Mouse (Mus musculus) lung, postnatal 25 days (tissue): ENCODE measurements around the gene Vangl1.
A peak's percentile ranks its signal among the peaks of the same experiment; 100 is the strongest.
"Not testable (repeated sequence)": the region's sequence is repeated elsewhere in the genome, so short reads cannot be mapped to it uniquely, and the experiment has no call there.

Source experiments
- DNase-seq: peaks from one replicate; pipeline ENCODE4 v3.0.0; 2022; ENCODE audit warnings: low spot score

Gene Vangl1

DNA sequence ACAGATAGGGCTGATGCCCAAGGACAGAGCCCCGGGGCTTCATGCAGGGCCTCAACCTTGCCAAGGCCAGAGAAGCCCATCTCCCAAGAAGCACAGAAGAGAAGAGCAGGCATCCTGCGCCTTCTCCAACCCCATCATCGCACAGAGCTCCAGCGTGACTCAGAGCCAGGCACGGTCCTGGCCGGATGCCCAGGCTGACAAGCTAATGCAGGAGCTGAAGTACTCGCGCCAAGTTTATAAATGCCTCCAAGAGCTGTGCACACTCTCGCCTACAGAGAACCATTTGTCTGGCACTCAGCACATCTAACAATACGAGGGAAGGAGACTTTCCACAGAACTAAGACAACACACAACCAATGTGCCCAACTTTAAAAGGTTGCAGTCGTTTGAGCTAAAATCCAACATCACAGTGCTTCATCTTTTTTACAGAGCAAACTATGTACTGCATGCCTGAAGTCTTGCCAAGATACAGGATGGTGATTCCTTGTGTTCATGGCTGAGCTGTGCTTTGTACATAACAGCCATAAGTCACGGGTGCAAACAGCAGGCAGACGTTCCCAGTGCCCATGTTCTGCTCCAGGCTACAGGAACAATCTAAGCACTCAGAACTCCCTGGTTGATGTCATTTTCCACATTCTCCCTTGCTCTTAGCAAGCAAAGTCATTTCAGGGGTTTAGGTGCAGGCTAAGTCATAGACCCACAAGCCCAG lies 35.1 kb downstream of the Vangl1 start:
- DNase-seq: peak; percentile 91

GRCm38 (mm10) chr3:102167555-102168210 lies 36.8 kb downstream of the Vangl1 start:
- no peak for DNase-seq

- no peak for DNase-seq
These were observed 37.7 kb downstream of the Vangl1 start for GRCm38 (mm10) chr3:102166794-102167193.

- DNase-seq: no peak
These were observed 38.2 kb downstream of the Vangl1 start for GRCm38 (mm10) chr3:102166287-102166620.

- no peak for DNase-seq
These were observed 38.8 kb downstream of the Vangl1 start for GRCm38 (mm10) chr3:102165536-102166286.

DNA sequence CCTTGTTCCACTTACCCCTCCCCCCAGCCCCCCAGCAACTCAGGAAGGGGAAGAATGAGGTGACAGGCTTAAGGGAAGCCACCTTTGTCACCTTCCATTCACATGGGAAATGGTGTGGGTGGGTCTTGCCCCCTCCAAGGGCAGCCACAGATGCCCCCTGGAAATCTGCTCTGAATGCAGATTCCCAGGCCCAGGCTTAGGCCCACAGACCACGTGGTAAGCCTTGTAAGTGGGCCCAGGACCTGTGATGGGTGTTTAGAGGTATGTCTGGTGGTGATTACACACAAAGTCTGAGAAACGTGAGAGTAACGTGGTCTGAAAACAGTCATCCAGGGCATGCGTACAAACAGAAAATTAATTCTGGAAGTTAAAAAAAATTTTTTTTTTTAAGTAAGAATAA lies 39.6 kb downstream of the Vangl1 start:
- no peak for DNase-seq

- DNase-seq: not testable (repeated sequence)
These were observed 40.6 kb downstream of the Vangl1 start for GRCm38 (mm10) chr3:102163861-102164260.

DNA sequence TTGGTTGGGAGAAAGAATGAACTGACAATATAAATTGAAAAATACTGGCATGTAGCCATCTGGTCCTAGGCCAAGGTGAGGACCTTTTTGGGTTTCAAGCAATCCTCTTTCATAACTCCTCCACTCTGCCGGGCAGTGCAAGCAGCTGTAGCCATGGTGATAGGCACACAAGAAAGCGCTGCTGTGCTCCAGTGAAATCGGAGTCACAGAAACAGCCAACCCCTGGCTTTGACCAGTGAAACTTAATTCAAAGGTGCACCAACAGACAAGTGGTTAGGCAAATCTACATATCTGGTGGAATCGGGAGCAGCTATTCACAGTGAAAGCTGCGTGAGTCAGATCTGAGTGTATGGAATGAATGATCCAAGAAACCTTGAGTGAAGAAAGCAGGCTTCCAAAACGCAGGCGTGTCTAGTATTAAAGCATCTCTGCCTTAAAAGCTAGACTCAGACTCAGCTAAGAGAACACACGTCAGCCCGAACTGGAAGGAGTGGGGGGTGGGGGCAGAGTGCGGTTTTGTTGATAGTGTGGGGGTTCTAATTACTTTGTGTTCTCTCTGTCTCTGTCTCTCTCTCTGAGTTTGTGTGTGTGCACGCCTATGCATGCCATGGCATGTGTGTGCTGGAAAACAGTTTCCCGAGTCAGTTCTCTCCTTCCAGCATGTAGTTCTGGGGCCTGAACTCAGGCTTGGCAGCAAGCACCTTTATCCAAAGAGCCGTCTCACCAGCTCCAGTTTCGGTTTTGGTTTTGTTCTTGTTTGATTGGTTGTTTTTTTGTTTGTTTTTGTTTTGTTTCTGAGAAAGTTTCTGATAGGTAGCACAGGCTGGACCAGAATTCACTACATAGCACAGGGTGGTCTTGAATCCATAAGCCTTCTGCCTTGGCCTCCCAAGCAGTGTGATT lies 44.8 kb downstream of the Vangl1 start:
- DNase-seq: peak; percentile 66

- DNase-seq: no peak
These were observed 45.6 kb downstream of the Vangl1 start for GRCm38 (mm10) chr3:102158759-102159422.

DNA sequence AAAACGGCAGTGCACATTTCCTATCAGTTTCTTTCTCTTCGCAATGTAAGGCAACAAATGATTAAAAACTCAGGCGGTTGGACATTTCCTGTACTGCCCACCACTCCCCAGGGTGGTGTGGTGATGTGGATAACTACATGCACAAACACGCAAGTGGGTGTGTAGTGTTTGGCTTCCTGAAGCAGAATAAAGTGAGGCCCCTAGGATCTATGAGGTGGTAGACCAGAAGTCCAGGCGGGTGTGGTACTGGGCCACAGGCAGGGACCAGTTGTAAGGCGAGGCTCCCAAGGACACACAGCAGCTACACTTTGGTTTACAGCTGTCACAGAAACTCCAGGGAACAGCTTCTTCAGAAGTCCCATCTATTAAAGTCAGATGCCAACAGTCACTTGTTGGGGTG lies 46.8 kb downstream of the Vangl1 start:
- no peak for DNase-seq

DNA sequence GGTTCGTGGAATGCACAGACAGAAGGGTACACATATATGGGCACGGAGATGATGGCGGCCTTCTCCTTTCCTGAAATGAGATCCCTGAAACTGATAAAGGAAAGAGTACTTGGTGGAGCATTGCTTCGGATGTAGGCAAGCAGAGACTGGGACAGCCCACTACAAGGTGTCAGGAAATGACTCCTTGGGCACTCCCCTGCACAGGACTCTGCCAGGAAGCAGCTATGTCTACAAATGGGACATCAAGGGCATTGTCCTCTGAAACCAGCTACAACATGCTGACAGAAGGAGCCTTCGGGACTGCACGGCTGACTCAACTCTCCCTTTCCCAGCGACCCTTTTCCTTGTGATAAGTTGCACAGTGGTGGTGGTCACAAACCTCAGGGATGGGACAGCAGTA lies 47.8 kb downstream of the Vangl1 start:
- no peak for DNase-seq

DNA sequence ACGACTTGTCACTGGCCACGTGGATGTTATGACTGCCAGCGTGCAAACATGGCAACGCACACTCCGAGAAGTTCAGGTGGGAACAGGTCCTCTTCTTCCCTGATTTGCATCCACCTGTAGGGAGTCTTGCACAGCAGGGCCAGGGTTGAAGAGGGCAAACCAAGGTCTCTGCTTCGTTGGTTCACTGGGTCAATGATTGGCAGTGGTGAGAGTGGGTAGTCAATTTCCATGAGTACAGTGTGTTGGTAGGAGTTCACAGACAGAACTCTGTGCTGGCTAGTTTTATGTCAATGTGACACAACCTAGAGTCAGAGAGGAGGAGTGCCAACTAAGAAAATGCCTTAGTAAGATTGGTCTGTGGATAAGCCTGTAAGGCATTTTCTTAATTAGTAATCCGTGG lies 50.4 kb downstream of the Vangl1 start:
- no peak for DNase-seq

GRCm38 (mm10) chr3:102152872-102153271 lies 51.6 kb downstream of the Vangl1 start:
- DNase-seq: peak; percentile 46

DNA sequence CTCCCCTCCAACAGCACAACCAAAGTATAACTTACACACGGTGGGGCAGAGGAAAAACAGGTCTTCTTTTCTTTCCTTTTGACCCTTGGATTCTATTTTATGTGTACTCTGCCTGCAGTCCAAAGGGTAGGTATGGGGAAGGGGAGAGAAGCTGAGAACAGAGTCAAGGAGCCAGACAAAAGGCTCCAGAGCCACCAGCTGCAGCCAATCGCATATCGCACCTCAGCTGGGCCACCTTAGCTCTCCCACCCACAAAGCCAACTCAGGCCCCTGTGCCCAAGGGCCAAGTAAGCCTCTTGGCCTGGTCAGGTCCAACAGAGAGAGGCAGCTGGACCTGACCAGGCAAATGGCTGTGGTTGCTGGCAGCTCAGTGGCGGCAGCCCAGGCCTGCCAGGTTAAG lies 52.0 kb downstream of the Vangl1 start:
- no peak for DNase-seq

GRCm38 (mm10) chr3:102151850-102152249 lies 52.6 kb downstream of the Vangl1 start:
- no peak for DNase-seq

GRCm38 (mm10) chr3:102149941-102150340 lies 54.6 kb downstream of the Vangl1 start:
- no peak for DNase-seq

- no peak for DNase-seq
These were observed 57.3 kb downstream of the Vangl1 start for GRCm38 (mm10) chr3:102147189-102147588.

DNA sequence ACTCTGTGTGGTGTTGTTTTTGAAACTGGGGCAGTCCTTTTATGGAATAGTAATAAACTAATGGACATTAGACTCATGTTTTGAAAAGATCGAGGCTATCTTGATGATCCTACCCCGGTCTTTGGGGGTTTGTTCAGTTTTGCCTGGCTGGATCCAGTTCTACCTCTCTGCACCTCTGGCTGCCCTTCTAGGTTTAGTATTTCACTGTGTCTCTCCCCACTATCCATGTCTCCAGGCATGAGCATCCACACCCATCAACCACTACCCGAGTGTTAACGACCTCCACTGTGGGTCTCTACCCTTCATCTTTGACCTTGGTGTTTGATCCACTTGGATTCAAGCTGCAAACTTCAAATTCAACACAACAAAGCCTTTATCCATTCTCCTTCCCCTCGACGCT lies 58.1 kb downstream of the Vangl1 start:
- no peak for DNase-seq

- DNase-seq: no peak
These were observed 58.7 kb downstream of the Vangl1 start for GRCm38 (mm10) chr3:102145645-102146386.

DNA sequence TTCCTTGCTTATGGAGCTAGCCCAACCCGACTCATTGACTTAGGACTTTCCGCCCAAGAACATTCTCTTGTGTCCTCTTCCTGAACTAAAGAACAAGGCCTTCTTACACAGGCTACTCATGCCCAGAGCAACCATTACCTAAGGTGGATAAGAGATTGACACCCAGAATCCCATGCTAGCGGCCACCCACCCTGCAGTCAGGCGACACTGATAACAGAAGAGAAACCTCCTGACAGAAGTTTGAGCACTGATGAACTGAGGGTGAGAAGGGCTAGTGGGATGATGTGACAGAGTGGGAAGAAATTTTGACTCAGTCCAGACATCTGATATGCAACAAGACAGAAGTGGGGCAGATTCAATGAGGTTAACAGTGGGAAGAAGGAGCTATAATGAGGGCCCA lies 60.1 kb downstream of the Vangl1 start:
- DNase-seq: no peak

DNA sequence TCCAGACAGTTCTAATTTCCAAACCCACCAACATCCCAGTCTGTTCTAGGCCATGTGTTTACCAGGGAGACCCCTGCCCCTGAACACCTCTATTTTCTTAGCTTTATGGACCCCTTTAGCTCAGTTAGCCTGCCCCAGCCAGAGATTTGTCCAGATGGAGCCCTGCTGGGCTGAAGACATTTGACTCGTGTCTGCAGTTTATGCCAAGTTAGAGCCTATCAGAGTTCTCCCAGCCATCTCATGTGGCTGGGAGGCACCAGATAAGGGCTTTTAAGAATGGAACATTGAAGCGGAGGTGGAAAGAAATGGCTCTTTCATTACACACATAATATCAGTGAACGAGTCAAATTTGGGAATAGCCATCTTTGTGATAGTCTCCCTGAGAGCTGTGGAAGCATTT lies 61.0 kb downstream of the Vangl1 start:
- DNase-seq: no peak
